Mouse (Mus musculus): ENCODE data around the gene Phf6. TPM values are rescaled to one million over a fixed set of nuclear protein-coding genes. Genes with fewer than 3 reads are reported as not detected.
"Not testable (repeated sequence)": the region's sequence is repeated elsewhere in the genome, so short reads cannot be mapped to it uniquely, and the experiment has no call there.

Phf6 gene
- 10 to 100 TPM; 18.2 to 18.6 TPM for total RNA-seq (2021)
- long read RNA-seq, experiment 1, full-length matches to known transcripts, result 24 of 31 reads
- long read RNA-seq, experiment 1, partial matches to known transcripts, result 3 of 31 reads
- long read RNA-seq, experiment 1, other reads (novel, unspliced or antisense), result 4 of 31 reads
- long read RNA-seq, experiment 2, full-length matches to known transcripts, result 16 of 16 reads
- long read RNA-seq, experiment 2, partial matches to known transcripts, result 0 of 16 reads
- long read RNA-seq, experiment 2, other reads (novel, unspliced or antisense), result 0 of 16 reads

GRCm38 (mm10) chrX:52911587-52912371 is at the start of gene Phf6:
Gene Phf6, plus strand, starts transcription at chrX:52912266.
- peak; percentile 79 to 88 for DNase-seq (ENCODE audit: low spot score in 2 of 2)

- DNase-seq (ENCODE audit: low spot score in 2 of 2), result peak in 1 of 2 experiments; percentile 4
These were observed 47.9 kb upstream of the Phf6 start for GRCm38 (mm10) chrX:52864126-52864525.

- DNase-seq (ENCODE audit: low spot score in 2 of 2), result not testable (repeated sequence)
These were observed 13.6 kb upstream of the Phf6 start for GRCm38 (mm10) chrX:52898486-52898885.

GRCm38 (mm10) chrX:52912372-52912728 is 284 bp downstream of the Phf6 start:
- DNase-seq (ENCODE audit: low spot score in 2 of 2), result no peak

- DNase-seq (ENCODE audit: low spot score in 2 of 2), result no peak
These were observed 998 bp downstream of the Phf6 start for GRCm38 (mm10) chrX:52912826-52913701.

GRCm38 (mm10) chrX:52913856-52914255 is 1.8 kb downstream of the Phf6 start:
- DNase-seq (ENCODE audit: low spot score in 2 of 2), result no peak

GRCm38 (mm10) chrX:52914705-52915104 is 2.6 kb downstream of the Phf6 start:
- DNase-seq (ENCODE audit: low spot score in 2 of 2), result no peak

- no peak for DNase-seq (ENCODE audit: low spot score in 2 of 2)
These were observed 4.5 kb downstream of the Phf6 start for GRCm38 (mm10) chrX:52916516-52916915.

GRCm38 (mm10) chrX:52926726-52927125 is 14.7 kb downstream of the Phf6 start:
- no peak for DNase-seq (ENCODE audit: low spot score in 2 of 2)

GRCm38 (mm10) chrX:52928883-52929282 is 16.8 kb downstream of the Phf6 start:
- DNase-seq (ENCODE audit: low spot score in 2 of 2), result peak in 1 of 2 experiments; percentile 2

GRCm38 (mm10) chrX:52929779-52930178 is 17.7 kb downstream of the Phf6 start:
- no peak for DNase-seq (ENCODE audit: low spot score in 2 of 2)

GRCm38 (mm10) chrX:52930191-52930590 is 18.1 kb downstream of the Phf6 start:
- DNase-seq (ENCODE audit: low spot score in 2 of 2), result no peak

GRCm38 (mm10) chrX:52932161-52932560 is 20.1 kb downstream of the Phf6 start:
- DNase-seq (ENCODE audit: low spot score in 2 of 2), result no peak

GRCm38 (mm10) chrX:52934496-52934895 is 22.4 kb downstream of the Phf6 start:
- DNase-seq (ENCODE audit: low spot score in 2 of 2), result no peak

GRCm38 (mm10) chrX:52945509-52945908 is 33.4 kb downstream of the Phf6 start:
- DNase-seq (ENCODE audit: low spot score in 2 of 2), result no peak

GRCm38 (mm10) chrX:52949713-52950112 is 37.6 kb downstream of the Phf6 start:
- DNase-seq (ENCODE audit: low spot score in 2 of 2), result peak in 1 of 2 experiments; percentile 33

- no peak for DNase-seq (ENCODE audit: low spot score in 2 of 2)
These were observed 44.9 kb downstream of the Phf6 start for GRCm38 (mm10) chrX:52956942-52957341.

GRCm38 (mm10) chrX:52961559-52962110 is 49.6 kb downstream of the Phf6 start:
- no peak for DNase-seq (ENCODE audit: low spot score in 2 of 2)

GRCm38 (mm10) chrX:52965149-52965548 is 53.1 kb downstream of the Phf6 start:
- DNase-seq (ENCODE audit: low spot score in 2 of 2), result no peak

GRCm38 (mm10) chrX:52971211-52972006 is 59.3 kb downstream of the Phf6 start:
- no peak for DNase-seq (ENCODE audit: low spot score in 2 of 2)
